Mouse (Mus musculus) urinary bladder, postnatal 36 days (tissue): ENCODE data around the gene Lhfpl3.
"Not testable (repeated sequence)": the region's sequence is repeated elsewhere in the genome, so short reads cannot be mapped to it uniquely, and the experiment has no call there.

Experiments used
- DNase-seq, 2 experiments: peaks; one replicate each; pipeline ENCODE4 v3.0.0; 2022; ENCODE audit warnings: low spot score in 2 of 2, mixed read lengths in 1 of 2

Lhfpl3 gene

GRCm38 (mm10) chr5:22745885-22746532 lies at the start of gene Lhfpl3:
TSS of gene Lhfpl3 (plus strand) at chr5:22746059.
- no peak for DNase-seq

DNA sequence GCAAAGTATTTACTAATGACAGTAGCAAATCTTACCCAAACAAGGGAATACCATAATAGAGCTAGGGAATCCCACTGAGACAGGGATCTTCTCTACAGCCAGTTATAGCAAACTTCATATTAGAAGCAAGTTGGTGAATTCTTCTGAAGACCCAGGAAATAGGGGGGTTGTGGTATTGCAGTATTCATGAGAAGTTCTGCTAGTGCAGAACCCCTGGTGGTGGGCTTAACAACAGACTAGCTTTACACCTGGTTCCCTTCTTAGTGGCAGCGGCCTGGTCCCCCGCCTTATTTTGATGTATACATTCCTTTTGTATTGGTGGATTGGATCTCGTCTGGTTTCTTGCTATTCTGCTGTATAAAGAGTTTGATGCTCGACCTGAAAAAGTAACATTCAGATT lies 39.6 kb upstream of the Lhfpl3 start:
- not testable (repeated sequence) for DNase-seq

- no peak for DNase-seq
Measured at GRCm38 (mm10) chr5:22745529-22745884, 352 bp upstream of the Lhfpl3 start.

DNA sequence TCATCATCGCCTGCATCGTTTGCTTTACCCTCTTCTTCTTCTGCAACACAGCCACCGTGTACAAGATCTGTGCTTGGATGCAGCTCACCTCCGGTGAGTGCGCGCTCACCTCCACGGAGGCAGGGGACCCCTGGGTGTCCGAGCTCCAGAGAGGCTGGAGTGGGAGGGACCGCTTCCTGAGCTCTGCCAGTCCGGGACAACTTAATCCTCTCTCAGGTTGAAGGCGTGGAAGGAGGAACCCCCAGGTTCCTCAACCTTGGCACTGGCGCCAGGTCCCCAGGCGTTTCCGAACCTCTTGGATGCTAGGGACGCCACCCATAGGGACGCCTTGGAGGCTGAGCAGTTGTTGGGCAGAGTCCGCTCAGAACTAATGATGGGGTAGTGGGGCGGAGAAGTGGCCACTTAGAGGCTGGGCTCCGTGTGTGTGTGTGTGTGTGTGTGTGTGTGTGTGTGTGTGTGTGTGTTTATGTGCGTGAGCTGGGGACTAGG lies 718 bp downstream of the Lhfpl3 start:
- no peak for DNase-seq

DNA sequence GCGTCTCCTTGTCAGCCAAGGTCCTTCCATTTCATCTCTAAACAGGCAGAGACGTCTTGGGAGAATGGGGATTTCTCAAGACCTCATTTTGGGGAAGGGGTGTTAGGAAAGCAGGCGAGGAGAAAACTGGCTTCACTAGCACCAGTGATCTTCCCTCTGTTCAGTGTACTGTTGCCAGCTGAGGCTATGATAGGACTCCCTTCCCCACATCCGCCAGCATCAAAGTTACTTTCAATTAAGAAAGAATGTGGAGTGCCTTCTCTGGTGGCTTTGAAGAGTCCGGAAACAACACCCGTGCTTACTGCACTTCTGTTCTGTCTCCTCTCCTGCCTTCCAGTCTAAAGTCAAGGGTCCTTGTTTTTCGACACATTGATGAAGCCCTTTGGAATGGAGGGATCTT lies 1.4 kb downstream of the Lhfpl3 start:
- no peak for DNase-seq

GRCm38 (mm10) chr5:22757261-22757660 lies 11.4 kb downstream of the Lhfpl3 start:
- no peak for DNase-seq

GRCm38 (mm10) chr5:22770726-22771125 lies 24.9 kb downstream of the Lhfpl3 start:
- no peak for DNase-seq

- no peak for DNase-seq
Measured at GRCm38 (mm10) chr5:22795361-22795760, 49.5 kb downstream of the Lhfpl3 start.

- no peak for DNase-seq
Measured at GRCm38 (mm10) chr5:22813426-22813825, 67.6 kb downstream of the Lhfpl3 start.

GRCm38 (mm10) chr5:22829822-22830450 lies 84.1 kb downstream of the Lhfpl3 start:
- DNase-seq = no peak

DNA sequence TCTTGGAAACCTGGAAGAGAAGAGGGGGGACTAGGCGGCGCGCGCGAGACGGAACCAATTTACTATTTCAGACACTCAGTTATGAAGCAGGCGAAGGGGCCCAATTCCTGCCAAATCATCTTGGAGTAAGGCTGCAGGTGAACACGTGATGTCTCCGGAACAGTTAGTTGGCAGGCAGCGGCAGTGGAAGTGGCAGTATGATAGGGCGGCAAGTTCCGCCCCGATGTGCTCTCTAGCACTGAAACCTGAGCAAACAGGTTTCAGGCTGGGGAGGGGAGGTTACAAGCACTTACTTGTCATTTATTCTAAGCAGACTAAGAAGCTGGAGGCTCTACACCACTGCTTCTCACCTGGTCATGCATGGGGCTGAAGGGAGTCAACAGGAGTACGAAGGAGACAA lies 105.7 kb downstream of the Lhfpl3 start:
- no peak for DNase-seq

DNA sequence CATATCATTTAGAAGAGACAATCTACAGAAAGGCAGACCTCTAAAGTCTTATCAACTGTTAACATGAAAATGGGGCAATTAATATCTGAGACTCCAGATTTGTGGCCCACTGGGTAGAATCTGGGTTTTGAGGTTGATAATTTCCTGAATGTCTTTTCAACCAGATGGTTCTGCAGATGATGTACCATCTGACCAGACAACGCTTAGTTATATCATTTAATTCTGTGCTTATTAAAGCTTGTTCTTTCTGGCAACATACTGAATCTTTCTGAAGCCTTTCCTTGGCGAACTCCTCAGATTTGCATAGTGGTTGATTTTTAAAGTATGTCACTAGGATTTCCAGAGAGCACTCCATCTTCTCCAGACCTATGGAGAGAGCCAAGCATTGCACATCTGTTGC lies 107.6 kb downstream of the Lhfpl3 start:
- no peak for DNase-seq

DNA sequence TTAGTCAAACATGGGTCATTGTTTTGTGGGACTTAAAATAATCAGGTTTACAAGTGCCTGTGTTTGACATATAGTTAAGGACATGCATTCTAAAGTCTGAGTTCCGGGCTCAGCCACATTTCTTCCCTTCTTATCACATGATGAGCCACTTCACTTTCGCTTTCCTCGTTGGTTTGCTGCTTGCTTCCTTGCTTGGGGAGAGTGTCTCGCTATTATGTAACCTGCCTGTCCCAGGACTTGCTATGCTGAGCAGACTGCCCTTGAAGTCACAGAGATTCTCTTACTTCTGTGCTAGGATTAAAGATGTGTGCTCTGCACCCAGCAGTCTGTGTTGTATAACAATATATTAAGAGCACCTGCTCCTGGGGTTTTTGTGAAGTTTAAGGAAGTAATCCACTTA lies 110.6 kb downstream of the Lhfpl3 start:
- no peak for DNase-seq

GRCm38 (mm10) chr5:22861399-22861798 lies 115.5 kb downstream of the Lhfpl3 start:
- no peak for DNase-seq

DNA sequence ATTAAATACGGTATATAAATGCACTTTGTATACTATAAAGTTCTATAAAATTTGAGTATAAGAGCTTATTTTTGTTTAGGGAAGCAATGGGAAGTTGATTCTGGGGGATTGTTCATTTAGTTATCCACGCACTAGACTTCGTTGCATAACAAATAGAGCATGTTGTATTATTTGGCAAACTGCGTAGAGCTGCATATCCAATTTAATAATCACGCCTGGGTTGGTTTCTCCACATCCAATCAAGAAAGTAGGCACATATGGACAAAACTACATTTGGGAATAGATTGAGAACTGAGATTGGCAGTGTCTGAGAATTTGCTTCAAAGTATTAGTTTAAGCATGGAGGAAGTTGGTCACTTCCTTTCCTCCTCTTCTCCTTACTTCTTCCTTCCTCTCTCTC lies 123.2 kb downstream of the Lhfpl3 start:
- DNase-seq = no peak

DNA sequence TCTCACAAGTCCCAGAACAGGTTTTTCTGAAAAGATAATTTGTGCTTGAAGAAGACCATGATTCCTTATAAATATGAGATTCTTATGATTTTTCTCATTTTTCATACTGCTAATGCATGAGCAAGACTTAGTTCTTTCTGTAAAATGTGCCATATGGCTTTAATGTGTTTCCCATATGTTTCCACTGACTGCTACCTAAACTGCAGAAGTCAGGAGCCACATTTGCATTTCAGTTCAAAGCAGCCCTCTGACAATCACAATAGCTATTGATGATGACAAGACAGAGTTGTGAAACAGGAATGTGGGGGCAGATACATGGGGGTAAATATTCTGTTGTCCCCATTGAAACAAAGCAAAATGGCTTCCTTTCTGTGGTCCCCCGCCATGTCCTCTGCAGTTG lies 126.6 kb downstream of the Lhfpl3 start:
- DNase-seq = no peak

DNA sequence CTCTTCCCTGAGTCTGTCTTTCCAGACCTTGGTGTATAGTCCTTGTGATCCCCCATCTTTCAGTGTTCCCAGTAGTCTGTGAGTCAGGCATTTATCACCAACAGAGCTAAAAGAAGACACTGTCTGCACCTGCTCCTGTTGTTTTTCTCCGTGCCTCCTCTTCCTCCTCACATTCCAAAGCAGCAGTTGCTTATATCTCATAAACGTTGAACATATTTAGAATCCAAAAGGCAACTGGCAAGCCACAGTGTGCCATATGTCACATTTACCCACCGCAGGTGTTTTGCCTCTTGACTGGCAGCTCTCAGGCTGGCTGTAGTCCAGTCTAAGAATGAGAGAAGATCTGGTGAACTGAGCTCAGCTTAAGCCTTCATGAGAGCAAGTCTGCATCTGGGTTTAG lies 142.5 kb downstream of the Lhfpl3 start:
- no peak for DNase-seq

DNA sequence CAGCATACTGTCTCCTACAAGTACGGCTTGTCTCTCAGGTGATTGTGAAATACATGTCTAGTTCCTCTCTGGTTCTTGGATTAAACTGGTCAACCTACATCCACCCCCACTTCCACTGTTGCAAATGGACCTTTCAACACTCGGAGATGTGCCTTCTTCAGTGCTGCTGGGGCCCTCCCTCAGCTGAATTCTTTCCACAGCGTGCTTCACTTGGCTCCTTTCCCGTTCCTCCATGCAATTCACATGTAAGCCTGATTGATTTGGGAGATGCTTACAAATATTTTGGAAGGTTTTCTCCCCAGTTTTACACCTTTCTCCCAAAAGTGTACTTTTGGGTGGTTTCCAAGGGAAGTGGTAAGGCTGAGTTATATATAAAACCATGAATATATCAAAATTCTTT lies 143.6 kb downstream of the Lhfpl3 start:
- DNase-seq = no peak

- DNase-seq = no peak
Measured at GRCm38 (mm10) chr5:22897228-22897627, 151.4 kb downstream of the Lhfpl3 start.

DNA sequence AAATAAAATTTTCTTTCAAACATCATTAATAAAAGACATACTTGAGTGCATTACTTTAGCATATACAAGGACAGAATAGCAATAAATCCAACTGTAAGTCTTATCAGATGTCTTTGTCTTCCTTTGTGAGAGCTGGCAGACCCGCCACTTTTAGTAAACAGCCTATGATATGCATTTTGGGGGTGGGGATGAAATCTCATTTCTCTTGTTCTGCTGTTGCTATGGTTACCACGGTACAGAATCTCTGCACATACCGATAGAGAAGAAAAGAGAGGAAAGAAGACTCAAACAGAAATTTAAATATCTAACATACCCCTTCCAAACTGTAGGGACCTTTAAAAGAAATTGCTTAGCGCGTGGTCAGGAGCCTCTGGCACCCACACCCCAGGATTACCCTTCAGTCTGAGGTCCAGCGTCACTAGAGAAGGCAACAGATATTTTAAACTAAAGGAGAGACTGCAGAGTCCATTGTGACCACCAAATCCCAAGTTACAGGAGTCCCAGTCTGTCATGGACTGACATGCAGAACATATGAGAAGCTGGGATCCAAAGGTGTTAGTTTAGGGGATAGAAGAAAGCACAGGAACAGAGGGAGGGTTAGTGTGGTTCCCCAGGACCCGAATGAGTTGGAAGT lies 151.9 kb downstream of the Lhfpl3 start:
- DNase-seq = no peak

DNA sequence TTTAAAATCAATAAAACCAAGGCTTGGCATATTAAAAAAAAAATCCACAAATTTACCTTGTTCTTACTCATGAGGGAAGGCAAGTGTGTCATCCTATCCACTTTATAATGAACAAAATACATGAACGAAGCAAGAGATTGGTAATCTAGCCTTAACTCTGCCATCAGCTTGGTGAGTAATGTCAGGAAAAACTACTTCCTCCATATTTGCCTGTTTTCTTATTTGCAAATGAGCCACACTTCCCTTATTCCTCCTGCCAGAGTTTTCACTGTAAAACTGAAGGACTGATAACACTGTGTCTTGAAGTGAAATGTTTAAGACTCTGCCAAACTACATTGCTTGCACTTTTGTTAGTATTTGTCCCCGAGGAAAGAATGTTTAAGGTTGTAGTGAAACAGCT lies 152.7 kb downstream of the Lhfpl3 start:
- no peak for DNase-seq

DNA sequence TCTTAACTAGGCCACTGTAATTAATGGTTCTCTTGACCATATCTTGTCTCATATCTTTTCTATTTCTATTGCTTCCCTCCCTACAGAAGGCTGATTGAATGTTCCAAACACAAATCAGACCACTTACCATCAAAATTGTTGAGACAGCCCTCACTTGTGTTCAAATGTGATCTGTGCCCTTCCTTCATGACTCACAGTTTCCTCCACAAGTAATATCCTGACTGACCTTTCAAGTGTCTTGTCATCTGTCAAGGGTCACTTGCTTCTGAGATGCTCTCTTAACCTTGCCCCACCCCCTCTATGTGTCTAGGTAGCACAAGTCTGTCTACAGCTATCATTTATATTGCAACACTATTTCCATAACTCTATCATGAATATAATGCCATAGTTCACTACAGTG lies 154.1 kb downstream of the Lhfpl3 start:
- no peak for DNase-seq

- DNase-seq = no peak
Measured at GRCm38 (mm10) chr5:22917197-22917596, 171.3 kb downstream of the Lhfpl3 start.
